Mouse (Mus musculus) liver, embryonic 14.5 days (tissue): Measurements from ENCODE around the gene Slc30a2. TPM values are rescaled to one million over a fixed set of nuclear protein-coding genes. Genes with fewer than 3 reads are reported as not detected.

Experiments used
- ATAC-seq: fragments of 200-750 bp; cut with Nextera tagmentation; 2 replicates; pipeline ENCODE4 v1.8.0; 2017; ENCODE audit warnings: moderate number of reproducible peaks, mild to moderate bottlenecking, moderate library complexity; ENCODE audit not compliant: insufficient read depth
- DNase-seq, 3 experiments: peaks; one replicate each; pipeline ENCODE4 v3.0.0-alpha.2; 2012 to 2013; ENCODE audit warnings: low read depth in 3 of 3, low spot score in 3 of 3
- H3K27ac ChIP-seq: fragments of 300-500 bp; sonication (generic); 2 replicates; pipeline ENCODE4 v1.5.1; 2014; ENCODE audit warnings: moderate library complexity, mild to moderate bottlenecking, control low read depth, inconsistent platforms
- H3K27me3 ChIP-seq: fragments of 300-500 bp; sonication (generic); 2 replicates; pipeline ENCODE4 v1.6.1; 2014; ENCODE audit warnings: mild to moderate bottlenecking, low read length, moderate library complexity; ENCODE audit not compliant: control insufficient read depth, insufficient read depth
- H3K36me3 ChIP-seq: fragments of 300-500 bp; sonication (generic); replicated peaks from 2 replicates; pipeline ENCODE4 v1.6.1; 2014; ENCODE audit warnings: low read depth; ENCODE audit not compliant: control insufficient read depth, insufficient read depth
- H3K4me1 ChIP-seq, 2 experiments: fragments of 200-500 bp in 1 of 2; fragments of 300-500 bp in 1 of 2; sonication (generic) in 1 of 2; replicated peaks; 2 replicates each; pipeline ENCODE4 v1.6.1; 2012 to 2014; ENCODE audit warnings: antibody characterized with exemption in 1 of 2, inconsistent platforms in 1 of 2, low read length in 1 of 2; ENCODE audit not compliant: control insufficient read depth in 2 of 2, insufficient read depth in 2 of 2
- H3K4me2 ChIP-seq: fragments of 300-500 bp; sonication (generic); 2 replicates; pipeline ENCODE4 v1.6.1; 2014; ENCODE audit warnings: low read depth, mild to moderate bottlenecking, control low read depth, moderate library complexity
- H3K4me3 ChIP-seq, 2 experiments: fragments of 200-500 bp in 1 of 2; fragments of 300-500 bp in 1 of 2; sonication (generic) in 1 of 2; 2 replicates each; pipeline ENCODE4 v1.5.1; 2012 to 2014; ENCODE audit warnings: low read depth in 2 of 2, low read length in 2 of 2, mild to moderate bottlenecking in 2 of 2, control low read depth in 1 of 2, inconsistent platforms in 1 of 2, moderate library complexity in 1 of 2; ENCODE audit not compliant: insufficient read depth in 1 of 2
- H3K9ac ChIP-seq: fragments of 300-500 bp; sonication (generic); replicated peaks from 2 replicates; pipeline ENCODE4 v1.6.1; 2014; ENCODE audit warnings: mild to moderate bottlenecking, control low read depth, moderate library complexity
- H3K9me3 ChIP-seq: fragments of 300-500 bp; sonication (generic); 2 replicates; pipeline ENCODE4 v1.6.1; 2016; ENCODE audit warnings: low read length, mixed read lengths; ENCODE audit not compliant: control insufficient read depth
- CTCF ChIP-seq: IDR thresholded peaks from 2 replicates; pipeline ENCODE4 v1.5.1; 2016; ENCODE audit warnings: antibody characterized with exemption, low read depth, control low read depth
- EP300 ChIP-seq: IDR thresholded peaks from 2 replicates; pipeline ENCODE4 v1.6.1; 2016; ENCODE audit warnings: antibody characterized with exemption, low read depth
- WGBS: fragments of 180-500 bp; shearing (Covaris S2); extraction: QIAGEN DNeasy Blood & Tissue Kit; methylation state at CpG from one replicate; pipeline ENCODE4 v1.1.7; 2014; ENCODE audit not compliant: insufficient replicate concordance; 5-methylcytosine and 5-hydroxymethylcytosine counted together
- polyA plus RNA-seq, 2 experiments: library from polyadenylated mRNA; depleted of rRNA in 1 of 2; stranded (reverse) in 1 of 2; unstranded in 1 of 2; fragments of >200 nt; fragmentation: Nextera tagmentation in 1 of 2; extraction: Ambion mirVana in 1 of 2; gene quantifications; 2 replicates each; pipeline versions ENCODE4 v1.2.1 to v1.2.3; 2012 to 2014

Gene Slc30a2
- polyA plus RNA-seq, 2 experiments: 0.02 TPM; not detected in 1

DNA sequence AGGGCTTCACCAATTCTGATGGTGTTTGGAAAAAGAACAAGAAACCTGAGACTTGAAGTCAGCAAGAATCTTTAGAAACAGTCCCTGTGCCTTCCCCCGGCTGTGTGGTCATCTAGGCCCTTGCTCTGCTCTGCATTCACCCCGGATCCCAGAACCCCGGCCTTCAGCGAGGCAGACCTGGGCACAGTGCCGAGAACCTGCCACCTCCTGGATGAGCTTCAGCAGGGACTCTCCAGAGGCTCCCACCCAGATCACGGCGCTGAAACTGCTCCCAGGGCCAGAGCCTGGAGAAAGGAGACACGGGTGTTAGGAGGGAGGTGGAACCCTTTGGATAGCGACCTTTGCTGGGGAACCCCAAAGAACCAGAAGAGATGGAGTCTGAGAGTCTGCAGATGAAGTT, 19.1 kb downstream of the Slc30a2 start:
- no peak overlapping the region for H3K4me2 ChIP-seq
- 55% methylated on average over 9 of the region's 9 CpGs for WGBS
- TF ChIP-seq EP300: no peak
- TF ChIP-seq CTCF: no peak
- DNase-seq (no peak), ATAC-seq (no peak)
- no peaks in the 10 kb centered on the region for H3K27me3 ChIP-seq
- H3K9ac ChIP-seq: no peak overlapping the region
- H3K27ac ChIP-seq: no peak overlapping the region
- H3K4me1 ChIP-seq: no peaks in the 10 kb centered on the region
- no peak overlapping the region for H3K4me3 ChIP-seq
- no peaks in the 10 kb centered on the region for H3K36me3 ChIP-seq
- no peaks in the 10 kb centered on the region for H3K9me3 ChIP-seq

- H3K4me1 ChIP-seq: no peaks in the 10 kb centered on the region
- H3K9ac ChIP-seq: no peak overlapping the region
- no peak overlapping the region for H3K4me2 ChIP-seq
- H3K27me3 ChIP-seq: no peaks in the 10 kb centered on the region
- no peak for DNase-seq
- TF ChIP-seq EP300: no peak
- TF ChIP-seq CTCF: no peak
- ATAC-seq: no peak
- no peaks in the 10 kb centered on the region for H3K36me3 ChIP-seq
- H3K4me3 ChIP-seq: no peak overlapping the region
- H3K9me3 ChIP-seq: no peaks in the 10 kb centered on the region
- 5% methylated on average over 9 of the region's 9 CpGs for WGBS
- no peak overlapping the region for H3K27ac ChIP-seq
These were observed 19.6 kb downstream of the Slc30a2 start for GRCm38 (mm10) chr4:134362586-134362985.

DNA sequence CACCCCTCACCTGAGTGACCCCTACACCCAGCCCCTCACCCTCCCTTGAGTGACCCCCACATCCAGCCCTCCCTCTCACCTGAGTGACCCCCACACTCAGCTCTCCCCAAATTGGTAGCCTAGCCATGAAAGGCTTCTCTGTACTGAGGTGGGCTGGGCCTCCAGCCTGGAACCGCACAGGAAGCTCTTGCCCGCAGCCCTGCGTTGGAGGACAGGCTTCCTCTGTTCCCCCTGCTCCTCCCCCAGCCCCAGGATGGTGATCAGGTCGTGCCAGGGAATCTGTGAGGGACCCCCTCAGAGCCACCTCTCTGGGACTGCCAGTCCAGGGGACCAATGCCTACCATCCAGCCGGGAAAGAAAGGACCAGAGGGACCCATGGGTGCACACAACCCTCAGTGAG, 22.3 kb downstream of the Slc30a2 start:
- no peak overlapping the region for H3K27ac ChIP-seq
- H3K9me3 ChIP-seq: no peaks in the 10 kb centered on the region
- 19% methylated on average over 5 of the region's 5 CpGs for WGBS
- H3K4me3 ChIP-seq: no peak overlapping the region
- H3K27me3 ChIP-seq: peaks cover 1% of the 10 kb centered on the region
- no peak overlapping the region for H3K4me2 ChIP-seq
- no peak for ATAC-seq
- TF ChIP-seq CTCF (no peak), EP300 (no peak)
- H3K36me3 ChIP-seq: no peaks in the 10 kb centered on the region
- H3K4me1 ChIP-seq: no peaks in the 10 kb centered on the region
- DNase-seq: no peak
- H3K9ac ChIP-seq: no peak overlapping the region

GRCm38 (mm10) chr4:134370649-134371221, 27.8 kb downstream of the Slc30a2 start:
- Histone ChIP-seq H3K27ac (no peak overlapping the region), H3K4me2 (no peak overlapping the region), H3K4me3 (no peak overlapping the region), H3K9me3 (no peaks in the 10 kb centered on the region), H3K36me3 (no peaks in the 10 kb centered on the region), H3K27me3 (peaks cover 26% of the 10 kb centered on the region), H3K4me1 (no peaks in the 10 kb centered on the region), H3K9ac (no peak overlapping the region)
- TF ChIP-seq CTCF (no peak), EP300 (no peak)
- ATAC-seq (no peak), DNase-seq (no peak)
- 3% methylated on average over 18 of the region's 18 CpGs for WGBS

DNA sequence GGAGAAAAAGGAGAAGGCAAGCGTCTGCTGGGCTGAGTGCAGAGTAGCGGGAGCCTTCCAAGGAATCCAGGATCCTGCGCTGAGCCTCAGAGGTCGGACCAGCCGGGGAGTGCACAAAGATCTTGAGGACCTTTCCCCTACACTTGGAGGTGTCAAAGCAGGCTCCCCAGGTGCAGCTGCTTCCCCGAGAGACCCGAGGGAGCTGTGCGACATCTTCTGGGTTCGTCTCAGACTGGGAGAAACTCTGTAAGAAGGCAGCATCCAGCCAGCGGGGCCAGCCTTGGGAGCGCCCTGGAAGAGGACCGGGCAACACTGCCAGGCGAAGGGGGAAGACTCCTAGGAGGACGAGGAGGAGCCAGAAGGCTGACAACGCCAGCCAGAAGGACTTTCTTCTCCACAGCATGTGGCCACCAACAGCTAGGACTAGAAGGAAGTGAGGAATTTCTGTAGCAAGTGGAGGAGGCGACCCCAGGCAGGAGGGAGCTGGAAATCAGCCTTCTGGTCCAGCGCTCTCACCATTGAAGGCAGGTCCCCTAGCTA, 28.4 kb downstream of the Slc30a2 start:
- Histone ChIP-seq H3K9ac (no peak overlapping the region), H3K36me3 (no peaks in the 10 kb centered on the region), H3K4me3 (no peak overlapping the region), H3K9me3 (no peaks in the 10 kb centered on the region), H3K27ac (no peak overlapping the region), H3K4me1 (no peaks in the 10 kb centered on the region), H3K4me2 (peak overlapping the region; percentile 52; the same call in 1 of the 2 replicates), H3K27me3 (peaks cover 26% of the 10 kb centered on the region)
- DNase-seq (no peak), ATAC-seq (no peak)
- 1% methylated on average over 17 of the region's 17 CpGs for WGBS
- TF ChIP-seq EP300 (no peak), CTCF (no peak)
